Mouse (Mus musculus): ENCODE results near the gene Cog7. TPM values are rescaled to one million over a fixed set of nuclear protein-coding genes. Genes with fewer than 3 reads are reported as not detected.
A peak's percentile ranks its signal among the peaks of the same experiment; 100 is the strongest.

Cog7 gene
- polyA plus RNA-seq, 1 experiment, result 14.0 TPM

DNA sequence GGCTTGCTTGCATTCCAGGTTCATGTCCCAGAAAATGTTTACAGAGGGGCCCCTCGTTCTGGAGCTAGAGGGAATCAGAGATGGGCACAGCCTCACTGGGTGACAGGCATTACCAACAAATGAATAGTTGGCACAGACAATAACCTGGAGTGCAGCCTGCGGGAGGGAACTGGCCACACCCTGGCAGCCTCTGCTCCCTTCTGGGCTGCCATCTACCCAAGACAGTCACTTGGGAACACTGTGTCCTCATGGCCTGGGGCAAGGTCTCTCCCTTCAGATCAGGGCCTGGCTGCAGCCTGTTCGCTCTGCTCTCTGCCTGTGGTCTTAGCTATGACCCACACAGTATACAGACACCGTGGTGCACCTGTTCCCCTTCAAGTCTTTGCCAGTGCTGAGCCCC is 74.6 kb downstream of the Cog7 start:
- H3K79me3 ChIP-seq (ENCODE audit: low read depth), result no peaks in the 10 kb centered on the region
- TF ChIP-seq MAX (IDR thresholded peaks at IDR 0.05) (no peak), CTCF (IDR thresholded peaks at IDR 0.05; ENCODE audit: control insufficient read depth, insufficient read depth, insufficient read length) (no peak)
- no peaks in the 10 kb centered on the region for H3K27me3 ChIP-seq (ENCODE audit: control insufficient read depth, insufficient read depth, insufficient read length)

DNA sequence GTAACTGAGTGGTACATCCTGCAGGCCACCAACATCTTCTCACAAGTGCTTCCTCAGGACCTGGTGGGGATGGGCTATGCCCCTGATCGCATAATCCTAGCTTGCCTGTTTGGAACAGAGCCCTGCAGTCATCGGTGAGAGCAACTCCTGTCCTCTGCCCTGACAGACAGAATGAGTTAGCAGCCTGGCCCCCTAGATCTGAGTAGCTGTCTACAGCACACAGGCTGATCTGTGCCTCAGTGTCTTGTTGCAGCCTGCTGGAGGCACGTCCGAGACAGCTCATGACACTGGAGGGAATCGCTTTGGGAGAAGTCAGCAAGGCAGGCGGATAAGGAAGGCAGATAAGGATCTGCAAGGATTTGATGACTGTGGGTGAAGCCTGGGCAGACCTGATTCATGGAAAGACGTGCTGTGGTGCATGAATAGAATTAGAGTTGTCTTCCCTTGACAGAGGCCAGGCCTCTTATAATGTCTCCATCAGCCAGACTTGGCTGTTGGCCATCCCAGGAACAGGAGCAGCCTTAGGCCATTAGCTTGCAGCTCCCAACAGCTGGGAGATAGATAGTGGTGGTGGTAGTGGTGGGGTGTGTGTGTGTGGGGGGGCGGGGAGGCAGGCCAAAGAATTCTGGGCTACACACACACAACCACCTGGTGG is 78.6 kb downstream of the Cog7 start:
- Histone ChIP-seq H3ac (ENCODE audit: control insufficient read depth, insufficient read length, low read depth) (no peak overlapping the region), H3K79me2 (ENCODE audit: control insufficient read depth, insufficient read depth) (no peaks in the 10 kb centered on the region), H3K79me3 (ENCODE audit: low read depth) (no peaks in the 10 kb centered on the region), H3K27me3 (ENCODE audit: control insufficient read depth, insufficient read depth, insufficient read length) (peaks cover 12% of the 10 kb centered on the region), H3K36me3 (ENCODE audit: control insufficient read depth, insufficient read depth) (no peaks in the 10 kb centered on the region), H3K4me3 (ENCODE audit: insufficient read depth, poor library complexity, severe bottlenecking) (no peak overlapping the region)
- no peak for TF ChIP-seq CTCF (IDR thresholded peaks at IDR 0.05; ENCODE audit: control insufficient read depth, insufficient read depth, insufficient read length)
- TF ChIP-seq MYOD1 (IDR thresholded peaks at IDR 0.05; ENCODE audit: control insufficient read depth, insufficient read length, low read depth), result no peak

More for the DNA sequence above, 74.6 kb downstream of the Cog7 start:
- Histone ChIP-seq H3ac (ENCODE audit: control insufficient read depth, insufficient read length, low read depth) (no peak overlapping the region), H3K36me3 (ENCODE audit: control insufficient read depth, insufficient read depth) (no peaks in the 10 kb centered on the region), H3K79me2 (ENCODE audit: control insufficient read depth, insufficient read depth) (no peaks in the 10 kb centered on the region), H3K4me3 (ENCODE audit: insufficient read depth, poor library complexity, severe bottlenecking) (no peak overlapping the region)

DNA sequence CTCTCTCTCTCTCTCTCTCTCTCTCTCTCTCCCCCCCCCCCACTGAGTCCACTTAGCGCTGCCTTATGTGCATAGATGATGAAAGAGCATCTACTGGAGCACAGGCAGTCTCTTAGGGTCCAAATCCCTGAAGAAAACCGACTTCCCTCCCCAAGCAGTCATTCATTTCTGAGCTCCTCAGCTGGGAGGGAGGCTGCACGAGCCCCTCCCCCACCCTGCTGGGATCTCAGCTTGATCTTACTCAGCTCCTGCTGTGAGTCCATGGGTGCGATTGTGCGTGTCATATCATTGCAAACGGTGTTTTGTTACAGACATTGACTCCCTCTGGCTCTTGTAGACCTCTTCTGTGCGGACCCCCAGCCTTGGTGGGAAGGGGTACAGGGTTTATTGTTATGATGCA is 81.6 kb downstream of the Cog7 start:
- H3K79me3 ChIP-seq (ENCODE audit: low read depth), result no peaks in the 10 kb centered on the region
- no peaks in the 10 kb centered on the region for H3K36me3 ChIP-seq (ENCODE audit: control insufficient read depth, insufficient read depth)
- H3K79me2 ChIP-seq (ENCODE audit: control insufficient read depth, insufficient read depth), result no peaks in the 10 kb centered on the region
- no peak overlapping the region for H3K4me3 ChIP-seq (ENCODE audit: insufficient read depth, poor library complexity, severe bottlenecking)
- H3ac ChIP-seq (ENCODE audit: control insufficient read depth, insufficient read length, low read depth), result no peak overlapping the region
- peaks cover 16% of the 10 kb centered on the region for H3K27me3 ChIP-seq (ENCODE audit: control insufficient read depth, insufficient read depth, insufficient read length)
- no peak for TF ChIP-seq MAX (IDR thresholded peaks at IDR 0.05)

DNA sequence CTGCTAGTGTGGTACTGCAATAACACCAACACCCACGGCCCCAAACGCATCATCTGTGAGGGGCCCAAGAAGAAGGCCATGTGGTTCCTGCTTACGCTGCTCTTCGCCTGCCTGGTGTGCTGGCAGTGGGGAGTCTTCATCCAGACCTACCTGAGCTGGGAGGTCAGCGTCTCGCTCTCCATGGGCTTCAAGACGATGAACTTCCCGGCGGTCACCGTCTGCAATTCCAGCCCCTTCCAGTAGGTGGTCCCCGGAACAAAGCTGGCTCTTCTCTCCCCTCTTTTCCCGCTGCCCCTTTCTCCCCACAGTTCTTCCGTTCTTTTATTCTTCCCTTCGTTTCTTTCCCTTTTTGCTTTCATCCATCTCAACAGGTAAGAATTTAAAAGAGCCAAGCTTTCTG is 82.2 kb downstream of the Cog7 start:
- H3K27me3 ChIP-seq (ENCODE audit: control insufficient read depth, insufficient read depth, insufficient read length), result peaks cover 16% of the 10 kb centered on the region
- H3ac ChIP-seq (ENCODE audit: control insufficient read depth, insufficient read length, low read depth), result no peak overlapping the region
- TF ChIP-seq CTCF (IDR thresholded peaks at IDR 0.05; ENCODE audit: control insufficient read depth, insufficient read depth, insufficient read length) (peak; percentile 3), MYOD1 (IDR thresholded peaks at IDR 0.05; ENCODE audit: control insufficient read depth, insufficient read length, low read depth) (no peak)
- H3K4me3 ChIP-seq (ENCODE audit: insufficient read depth, poor library complexity, severe bottlenecking), result no peak overlapping the region
- no peaks in the 10 kb centered on the region for H3K79me3 ChIP-seq (ENCODE audit: low read depth)
- H3K36me3 ChIP-seq (ENCODE audit: control insufficient read depth, insufficient read depth), result no peaks in the 10 kb centered on the region
- H3K79me2 ChIP-seq (ENCODE audit: control insufficient read depth, insufficient read depth), result no peaks in the 10 kb centered on the region

DNA sequence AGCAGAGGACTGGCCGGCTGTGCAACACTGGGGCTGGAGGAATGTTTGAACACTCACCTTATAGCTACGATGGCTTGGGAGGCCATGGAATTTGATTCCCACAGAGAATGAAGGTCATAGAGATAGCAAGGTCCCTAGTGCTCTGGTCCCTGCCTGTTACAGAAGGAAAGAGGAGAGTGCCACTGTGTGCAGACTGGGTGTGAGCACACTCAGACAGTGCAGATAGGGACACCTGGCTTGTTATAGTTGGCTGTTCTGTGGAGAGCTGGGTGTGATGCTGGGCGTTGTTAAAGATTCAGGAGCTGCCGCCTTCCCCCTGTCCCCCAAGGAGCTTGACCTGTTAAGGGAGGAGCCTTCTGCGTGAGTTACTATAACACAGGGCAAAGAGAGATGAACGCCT is 84.8 kb downstream of the Cog7 start:
- no peak overlapping the region for H3K4me3 ChIP-seq (ENCODE audit: insufficient read depth, poor library complexity, severe bottlenecking)
- no peaks in the 10 kb centered on the region for H3K79me2 ChIP-seq (ENCODE audit: control insufficient read depth, insufficient read depth)
- no peaks in the 10 kb centered on the region for H3K79me3 ChIP-seq (ENCODE audit: low read depth)

DNA sequence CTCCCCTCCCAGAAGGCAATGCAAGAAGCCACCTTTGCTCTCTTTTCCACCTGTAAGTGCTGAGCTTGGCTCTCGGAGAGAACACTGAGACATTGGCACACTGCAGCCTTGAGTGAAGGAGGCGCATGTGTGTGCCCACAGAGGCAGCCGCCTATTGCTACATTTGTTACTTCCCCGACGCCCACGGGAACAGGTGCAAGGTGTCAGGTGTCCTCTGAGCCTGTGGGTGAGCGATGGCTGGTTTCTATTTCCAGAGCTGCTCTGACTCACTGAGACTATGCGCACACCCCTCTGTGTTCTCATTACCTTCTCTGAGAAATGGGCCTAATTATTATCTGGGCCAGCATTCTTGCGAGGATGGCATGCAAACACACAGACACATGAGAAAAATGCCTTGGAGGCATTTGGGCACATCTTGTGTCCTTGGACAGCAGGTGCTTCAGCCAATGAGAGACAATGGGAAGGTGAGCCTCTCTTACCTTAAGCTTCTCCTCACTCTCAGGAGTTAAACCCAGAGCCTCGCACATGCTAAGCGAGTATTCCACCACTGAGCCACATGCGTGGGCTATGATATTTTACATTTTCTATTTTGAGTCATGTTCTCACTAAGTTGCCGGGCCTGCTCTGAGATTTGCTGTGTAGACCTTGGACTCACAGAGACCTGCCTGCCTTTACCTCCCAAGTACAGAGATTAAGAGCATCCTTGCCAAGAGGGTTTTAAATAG is 90.7 kb downstream of the Cog7 start:
- H3K4me3 ChIP-seq (ENCODE audit: insufficient read depth, poor library complexity, severe bottlenecking), result no peak overlapping the region
- no peaks in the 10 kb centered on the region for H3K79me3 ChIP-seq (ENCODE audit: low read depth)
- no peak for TF ChIP-seq MAX (IDR thresholded peaks at IDR 0.05)
- peak; percentile 88 for TF ChIP-seq MYOD1 (IDR thresholded peaks at IDR 0.05; ENCODE audit: control insufficient read depth, insufficient read length, low read depth)
- no peaks in the 10 kb centered on the region for H3K27me3 ChIP-seq (ENCODE audit: control insufficient read depth, insufficient read depth, insufficient read length)
- H3K36me3 ChIP-seq (ENCODE audit: control insufficient read depth, insufficient read depth), result no peaks in the 10 kb centered on the region
- no peaks in the 10 kb centered on the region for H3K79me2 ChIP-seq (ENCODE audit: control insufficient read depth, insufficient read depth)
- H3ac ChIP-seq (ENCODE audit: control insufficient read depth, insufficient read length, low read depth), result no peak overlapping the region

More for the DNA sequence above, 84.8 kb downstream of the Cog7 start:
- Histone ChIP-seq H3K36me3 (ENCODE audit: control insufficient read depth, insufficient read depth) (no peaks in the 10 kb centered on the region), H3ac (ENCODE audit: control insufficient read depth, insufficient read length, low read depth) (no peak overlapping the region), H3K27me3 (ENCODE audit: control insufficient read depth, insufficient read depth, insufficient read length) (peaks cover 16% of the 10 kb centered on the region)
- no peak for TF ChIP-seq MYOD1 (IDR thresholded peaks at IDR 0.05; ENCODE audit: control insufficient read depth, insufficient read length, low read depth)
- no peak for TF ChIP-seq CEBPB (IDR thresholded peaks at IDR 0.05; ENCODE audit: low read depth)

DNA sequence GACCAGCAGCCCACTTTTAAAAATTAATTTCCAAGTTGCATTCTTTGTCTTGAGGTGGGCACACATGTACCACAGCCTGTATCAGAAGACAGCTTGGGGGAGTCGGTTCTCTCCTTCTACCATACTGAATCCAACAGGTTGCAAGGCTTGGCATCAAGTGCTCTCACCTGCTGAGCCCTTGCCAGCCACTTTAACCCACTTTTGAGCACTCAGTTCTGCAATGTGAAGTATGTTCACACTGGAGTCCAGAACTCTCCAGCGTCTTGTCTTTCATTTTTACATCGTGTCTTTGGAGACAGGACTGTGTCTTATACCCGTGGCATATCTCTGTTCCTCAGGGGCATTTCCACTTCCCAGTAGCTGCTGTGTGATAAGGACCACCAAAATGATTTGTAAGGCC is 101.3 kb downstream of the Cog7 start:
- Histone ChIP-seq H3K27me3 (ENCODE audit: control insufficient read depth, insufficient read depth, insufficient read length) (peaks cover 6% of the 10 kb centered on the region), H3ac (ENCODE audit: control insufficient read depth, insufficient read length, low read depth) (no peak overlapping the region)
- TF ChIP-seq FOSL1 (IDR thresholded peaks at IDR 0.05; ENCODE audit: insufficient read depth, low read length, poor library complexity, severe bottlenecking) (no peak), MAX (IDR thresholded peaks at IDR 0.05) (no peak), CTCF (IDR thresholded peaks at IDR 0.05; ENCODE audit: control insufficient read depth, insufficient read depth, insufficient read length) (no peak), CEBPB (IDR thresholded peaks at IDR 0.05; ENCODE audit: low read depth) (no peak), USF1 (IDR thresholded peaks at IDR 0.05; ENCODE audit: low read depth) (no peak), MYOD1 (IDR thresholded peaks at IDR 0.05; ENCODE audit: control insufficient read depth, insufficient read length, low read depth) (no peak), MYOG (IDR thresholded peaks at IDR 0.05; ENCODE audit: control insufficient read depth, extremely low read depth, insufficient read length) (no peak)

More for the DNA sequence above, 101.3 kb downstream of the Cog7 start:
- no peaks in the 10 kb centered on the region for H3K79me2 ChIP-seq (ENCODE audit: control insufficient read depth, insufficient read depth)
- no peak overlapping the region for H3K4me3 ChIP-seq (ENCODE audit: insufficient read depth, poor library complexity, severe bottlenecking)
- no peaks in the 10 kb centered on the region for H3K36me3 ChIP-seq (ENCODE audit: control insufficient read depth, insufficient read depth)
- no peaks in the 10 kb centered on the region for H3K79me3 ChIP-seq (ENCODE audit: low read depth)

Measured in C2C12 (cell line).